Mouse (Mus musculus) skeletal muscle tissue, adult 2 months (tissue): ENCODE measurements around the gene Maml3.

Experiments
- DNase-seq: peaks from one replicate; pipeline ENCODE4 v3.0.0-alpha.2; 2012; ENCODE audit warnings: low read depth, low spot score

The Maml3 gene

DNA sequence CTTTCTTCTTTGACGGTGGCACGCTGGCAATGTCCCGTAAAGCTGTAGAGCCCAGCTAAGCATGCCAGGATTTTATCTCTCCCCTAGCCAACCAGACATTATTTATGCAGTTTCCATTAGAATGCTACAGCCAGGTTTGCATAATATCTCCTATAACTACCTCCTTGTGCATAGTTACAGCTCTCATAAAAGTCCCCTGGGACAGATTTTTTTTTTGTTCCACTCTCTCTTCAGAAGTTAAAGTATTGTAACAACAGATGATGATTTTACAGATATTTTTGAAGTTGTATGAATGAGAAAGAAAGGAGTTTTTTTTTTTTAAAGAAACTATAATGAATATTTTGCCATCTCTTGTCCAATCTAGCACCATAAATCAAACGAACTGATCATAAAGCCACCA lies 232.1 kb downstream of the Maml3 start:
- no peak for DNase-seq

DNA sequence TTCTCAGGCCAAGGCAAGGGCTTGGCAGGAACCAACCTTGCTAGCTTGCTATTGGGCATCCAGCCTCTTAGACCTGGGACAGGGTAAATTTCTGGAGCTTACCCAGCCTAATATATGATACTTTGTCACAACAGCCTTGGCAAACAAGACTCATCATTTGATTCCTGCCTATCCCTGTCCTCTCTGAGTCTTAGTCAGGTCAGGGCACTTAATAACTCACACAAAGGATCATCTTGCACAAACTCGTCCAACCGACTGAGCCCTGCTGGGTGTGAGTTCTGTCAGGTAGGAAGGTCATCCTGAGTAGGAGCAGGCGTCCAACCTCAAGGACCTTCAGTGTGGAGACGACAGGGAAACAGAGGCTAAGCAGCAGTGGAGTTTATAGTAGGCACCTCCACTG lies 233.5 kb downstream of the Maml3 start:
- peak; percentile 79 for DNase-seq

GRCm38 (mm10) chr3:51869980-51870379 lies 234.9 kb downstream of the Maml3 start:
- no peak for DNase-seq

DNA sequence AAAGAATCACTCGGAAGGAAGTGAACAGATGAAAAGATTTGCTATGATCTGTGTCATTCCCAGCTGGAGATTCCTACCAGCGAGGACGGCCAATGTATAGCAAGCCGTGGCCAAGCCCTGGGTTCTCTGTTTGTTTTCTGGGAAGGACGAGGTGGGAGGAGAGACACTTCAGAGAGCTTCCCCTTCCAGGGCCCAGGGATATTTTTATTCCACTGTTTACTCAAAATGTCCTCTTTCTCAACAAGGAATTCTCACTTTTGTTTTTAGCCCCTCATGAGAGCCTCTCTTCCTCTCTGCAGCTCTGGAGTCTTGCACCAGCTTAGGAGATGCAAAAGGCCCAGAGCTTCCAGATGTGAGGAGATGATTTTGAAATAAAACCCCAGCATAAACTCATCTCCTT lies 236.0 kb downstream of the Maml3 start:
- DNase-seq = no peak

DNA sequence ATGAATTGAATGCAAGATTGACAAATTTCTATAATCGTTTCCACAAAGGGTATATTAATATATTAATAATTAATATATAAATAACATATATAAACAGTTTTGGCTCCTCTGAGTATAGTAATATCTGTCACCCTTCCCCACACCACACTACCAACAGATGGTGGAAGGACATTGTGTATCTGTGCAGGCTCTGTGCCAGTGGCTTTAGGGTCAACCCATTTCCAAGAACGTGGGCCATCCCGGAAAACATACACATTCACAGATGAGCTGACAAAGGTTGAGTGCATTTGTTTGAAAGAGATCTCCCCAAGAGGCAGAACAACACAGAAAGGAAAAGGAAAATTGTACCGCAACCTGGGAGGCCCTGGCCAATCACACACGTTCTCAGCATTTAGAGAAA lies 238.4 kb downstream of the Maml3 start:
- no peak for DNase-seq

DNA sequence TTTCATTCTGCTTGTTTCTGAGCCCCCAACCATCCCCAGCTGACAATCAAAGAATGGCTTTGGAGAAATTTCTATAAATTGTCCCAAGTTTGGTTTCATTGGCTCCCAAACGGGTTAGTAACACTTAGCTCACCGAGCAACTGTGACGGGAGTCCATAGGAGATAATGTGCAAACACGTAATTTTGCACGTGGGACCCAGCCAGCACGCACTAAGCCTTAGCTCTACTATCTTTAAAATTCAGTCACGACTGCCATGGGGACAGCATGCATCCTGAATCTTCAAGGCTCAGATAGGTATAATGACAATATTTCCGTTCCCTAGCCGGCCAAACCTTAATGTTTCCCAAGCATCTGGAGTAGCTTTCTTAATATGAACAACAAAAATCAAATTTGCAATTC lies 243.2 kb downstream of the Maml3 start:
- DNase-seq = no peak

DNA sequence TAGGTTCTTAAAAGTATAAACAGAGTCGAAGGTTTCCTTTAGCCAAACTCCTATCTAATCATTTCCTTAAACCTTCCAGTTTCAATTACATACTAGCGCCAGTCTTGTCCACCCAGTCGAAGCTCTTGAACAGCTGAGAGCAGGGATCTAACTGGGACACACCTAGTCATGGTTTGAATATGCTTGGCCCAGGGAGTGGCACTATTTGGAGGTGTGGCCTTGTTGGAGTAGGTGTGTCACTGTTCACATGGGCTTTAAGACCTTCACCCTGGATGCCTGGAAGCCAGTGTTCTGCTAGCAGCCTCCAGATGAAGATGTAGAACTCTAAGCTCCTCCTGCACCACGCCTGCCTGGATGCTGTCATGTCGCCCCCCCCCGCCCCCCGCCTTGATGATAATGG lies 244.4 kb downstream of the Maml3 start:
- no peak for DNase-seq

GRCm38 (mm10) chr3:51859208-51859607 lies 245.7 kb downstream of the Maml3 start:
- DNase-seq = no peak

GRCm38 (mm10) chr3:51854152-51854551 lies 250.7 kb downstream of the Maml3 start:
- no peak for DNase-seq

- no peak for DNase-seq
Measured at GRCm38 (mm10) chr3:51853610-51854009, 251.3 kb downstream of the Maml3 start.

GRCm38 (mm10) chr3:51852692-51853091 lies 252.2 kb downstream of the Maml3 start:
- no peak for DNase-seq

DNA sequence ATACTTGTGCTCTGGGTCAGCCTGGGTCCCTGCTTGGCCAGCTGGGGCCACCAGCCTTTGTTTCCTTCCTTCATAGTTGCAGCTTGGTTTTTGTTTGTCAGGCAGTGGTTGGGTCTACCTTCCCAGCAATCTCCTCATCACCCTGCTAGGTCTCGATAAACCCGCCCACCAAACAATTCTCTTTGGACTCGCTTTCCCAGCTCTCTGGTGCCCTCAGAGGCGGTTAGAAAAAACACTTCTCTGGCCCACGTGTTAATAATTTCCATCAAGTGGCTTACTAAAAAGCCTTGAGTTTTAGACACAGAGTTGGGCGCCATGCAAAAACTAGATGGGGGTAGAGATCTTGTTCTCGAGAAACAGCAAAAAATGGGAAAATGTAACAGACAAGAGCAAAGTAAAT lies 253.3 kb downstream of the Maml3 start:
- DNase-seq = no peak

- no peak for DNase-seq
Measured at GRCm38 (mm10) chr3:51849462-51849861, 255.4 kb downstream of the Maml3 start.

DNA sequence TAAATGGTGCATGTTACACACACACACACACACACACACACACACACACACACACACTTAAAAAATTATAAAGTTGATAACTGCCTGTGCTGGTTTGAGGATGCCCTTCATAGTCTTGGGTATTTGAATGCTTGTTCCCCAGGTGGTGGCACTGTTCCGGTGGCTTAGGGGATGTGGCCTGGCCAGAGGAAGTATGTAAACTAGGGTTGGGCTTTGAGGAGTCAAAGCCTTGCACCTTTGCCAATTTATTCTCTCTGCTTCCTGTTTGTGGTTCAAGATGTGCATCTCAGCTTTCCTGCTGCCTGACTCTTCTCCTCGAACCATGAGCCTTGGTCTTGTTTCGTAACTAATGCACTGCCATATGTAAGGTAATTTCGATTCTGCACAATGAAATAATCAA lies 257.6 kb downstream of the Maml3 start:
- no peak for DNase-seq

DNA sequence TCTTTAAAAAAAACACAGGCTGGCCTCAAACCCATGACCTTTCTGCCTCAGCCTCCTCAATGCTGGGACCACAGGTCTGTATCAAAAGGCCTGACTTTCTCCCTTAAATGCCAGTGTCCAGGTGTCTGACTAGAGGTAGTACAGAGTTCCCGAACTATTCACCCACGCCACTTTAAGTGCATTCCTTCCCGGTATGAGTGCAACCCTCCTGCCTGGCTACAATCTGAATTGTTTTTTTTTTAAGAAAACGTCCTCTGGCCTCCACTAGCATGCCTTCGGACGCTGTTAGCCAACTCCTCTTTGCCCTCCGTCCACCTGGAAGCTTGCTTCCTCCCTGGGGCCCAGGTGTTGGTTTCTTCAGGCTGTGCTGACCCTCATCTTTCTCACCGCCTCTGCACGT lies 260.6 kb downstream of the Maml3 start:
- no peak for DNase-seq

- peak; percentile 5 for DNase-seq
Measured at GRCm38 (mm10) chr3:51842140-51842539, 262.7 kb downstream of the Maml3 start.

DNA sequence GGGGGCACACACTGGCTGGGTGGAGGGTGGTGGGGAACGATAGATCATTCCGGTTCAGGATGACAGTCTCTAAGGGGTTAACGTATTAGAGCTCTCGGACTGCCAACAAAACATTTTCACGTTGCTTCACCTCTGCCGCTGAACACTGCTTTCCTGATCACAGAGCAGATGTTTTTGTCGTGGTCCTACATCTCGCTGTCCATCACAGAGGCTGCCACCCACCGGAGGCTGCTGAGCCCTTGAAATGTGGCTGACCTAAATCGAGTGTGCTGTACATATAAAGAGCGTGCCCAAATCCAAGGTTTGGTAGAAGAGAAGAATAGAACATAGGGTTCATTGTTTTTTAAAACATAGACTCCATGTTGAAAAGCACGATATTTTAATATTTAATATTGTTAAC lies 263.3 kb downstream of the Maml3 start:
- DNase-seq = no peak

DNA sequence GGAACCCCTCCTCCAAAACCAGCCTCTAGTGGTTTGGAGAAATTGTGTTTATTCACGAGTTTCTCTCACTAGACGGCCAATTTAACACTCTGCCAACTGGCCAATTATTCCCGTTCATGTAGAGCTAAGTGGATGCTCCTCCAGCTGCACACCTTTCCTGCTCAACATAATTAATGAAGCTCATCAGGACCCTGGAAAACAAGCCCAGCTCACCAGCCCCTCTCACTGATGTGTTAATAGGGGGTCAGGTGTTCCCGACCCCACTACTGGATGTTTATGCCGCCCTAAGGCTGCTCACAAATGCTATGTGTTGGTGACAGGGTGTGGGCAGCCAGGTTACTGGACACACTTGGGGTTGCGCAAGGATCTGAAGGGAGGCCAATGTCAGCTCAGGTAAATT lies 263.7 kb downstream of the Maml3 start:
- no peak for DNase-seq

DNA sequence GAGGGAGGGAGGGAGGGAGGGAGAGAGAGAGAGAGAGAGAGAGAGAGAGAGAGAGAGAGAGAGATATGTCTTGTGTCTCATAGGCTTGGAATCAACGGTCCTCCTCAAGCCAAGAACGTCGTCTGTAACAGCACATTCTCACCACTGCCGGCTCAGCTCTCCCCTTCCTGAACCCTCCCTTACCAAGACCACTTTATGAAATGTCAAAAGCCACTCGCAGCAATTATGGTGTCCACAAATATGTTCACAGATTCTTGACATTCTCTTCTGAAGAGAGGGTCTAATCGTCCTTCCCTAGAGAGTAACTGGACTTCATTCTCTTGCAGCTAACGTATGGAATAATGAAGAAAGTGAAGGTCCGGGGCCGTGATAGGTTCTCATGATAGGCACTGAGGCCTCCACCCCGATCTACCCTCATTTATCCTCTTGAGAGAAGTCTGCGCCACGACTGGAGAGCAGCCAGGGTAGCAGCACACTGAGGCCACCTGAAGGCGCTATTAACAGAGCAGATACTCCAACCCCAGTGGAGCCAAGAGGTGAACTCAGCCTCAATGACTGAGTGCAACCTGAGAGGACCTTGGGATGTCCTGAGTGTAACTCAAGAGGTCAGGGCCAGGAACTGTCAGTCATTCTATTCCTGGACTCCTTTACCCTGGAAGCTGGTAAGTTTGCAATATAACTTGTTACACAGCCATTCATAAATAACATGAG lies 264.6 kb downstream of the Maml3 start:
- peak; percentile 80 for DNase-seq

DNA sequence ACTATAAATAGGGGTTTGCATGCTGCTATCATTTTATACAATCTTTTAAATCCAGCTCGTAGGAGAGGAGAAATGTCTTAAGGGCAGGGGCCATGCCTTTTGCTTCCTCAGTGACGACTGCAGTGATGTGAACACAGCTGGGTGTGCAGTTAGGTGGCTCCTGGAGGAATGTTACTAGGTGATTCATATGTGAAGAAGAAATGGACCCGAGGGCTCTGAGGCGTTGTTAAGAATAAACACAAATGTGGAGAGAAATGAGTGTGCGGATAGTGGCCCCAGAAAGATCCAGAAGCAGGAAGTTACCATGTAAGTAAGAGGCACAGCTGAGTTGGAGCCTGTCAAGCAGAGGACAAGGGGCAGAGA lies 265.5 kb downstream of the Maml3 start:
- no peak for DNase-seq

DNA sequence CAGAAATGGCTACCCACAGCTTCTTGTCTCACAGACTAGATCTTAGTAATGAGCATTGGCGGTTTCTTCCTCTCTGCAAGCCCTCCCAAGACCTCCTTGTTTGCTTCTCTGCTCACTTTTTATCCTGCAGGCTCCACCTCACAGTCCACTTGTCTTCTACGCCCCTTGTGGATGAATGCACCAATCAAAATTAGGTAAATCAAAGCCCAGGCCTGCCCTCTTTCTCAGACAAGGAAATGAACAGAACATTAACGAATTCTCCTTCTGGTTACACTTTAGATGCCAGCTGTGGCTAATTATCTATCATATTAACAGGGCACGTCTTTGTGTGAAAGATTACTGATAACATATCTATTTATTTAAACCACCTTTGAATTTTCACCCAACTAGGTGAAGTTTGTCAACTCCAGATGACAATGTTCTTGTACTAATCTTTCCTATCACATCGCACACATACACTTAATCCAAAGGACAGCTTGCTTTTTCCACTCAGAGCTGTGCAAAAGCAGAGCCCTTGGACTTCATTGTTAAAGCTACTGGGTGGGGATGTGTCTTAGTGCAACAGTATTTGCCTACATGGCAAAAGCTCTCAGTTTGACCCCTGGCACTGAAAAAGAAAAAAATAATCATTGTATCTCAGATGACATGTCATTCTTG lies 266.1 kb downstream of the Maml3 start:
- no peak for DNase-seq

DNA sequence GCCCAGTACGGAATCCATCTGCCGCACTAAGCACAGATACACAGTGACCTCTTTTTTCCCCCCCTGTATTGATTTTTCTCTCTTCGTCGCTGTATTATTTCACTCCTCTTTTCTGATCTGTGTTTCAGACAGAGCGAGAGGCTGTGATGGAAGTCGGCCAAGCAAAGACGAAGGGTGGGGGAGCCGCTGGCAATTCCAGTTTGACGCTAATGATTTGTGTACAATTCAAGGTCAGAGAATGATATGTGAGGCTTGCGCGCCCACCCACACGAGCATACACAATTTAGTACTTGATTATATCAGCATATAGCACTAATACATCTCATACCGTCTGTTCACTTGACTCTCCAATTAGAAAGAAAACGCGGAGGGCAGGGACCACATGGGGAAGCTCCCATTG lies 271.9 kb downstream of the Maml3 start:
- no peak for DNase-seq

- no peak for DNase-seq
Measured at GRCm38 (mm10) chr3:51830821-51831429, 274.0 kb downstream of the Maml3 start.
